Mouse (Mus musculus) ZHBTc4 (cell line): ENCODE results near the gene Majin.

ENCODE experiments used
- DNase-seq: peaks from one replicate; pipeline ENCODE4 v3.0.0-alpha.2; 2011; ENCODE audit warnings: low read depth, low spot score

The Majin gene

DNA sequence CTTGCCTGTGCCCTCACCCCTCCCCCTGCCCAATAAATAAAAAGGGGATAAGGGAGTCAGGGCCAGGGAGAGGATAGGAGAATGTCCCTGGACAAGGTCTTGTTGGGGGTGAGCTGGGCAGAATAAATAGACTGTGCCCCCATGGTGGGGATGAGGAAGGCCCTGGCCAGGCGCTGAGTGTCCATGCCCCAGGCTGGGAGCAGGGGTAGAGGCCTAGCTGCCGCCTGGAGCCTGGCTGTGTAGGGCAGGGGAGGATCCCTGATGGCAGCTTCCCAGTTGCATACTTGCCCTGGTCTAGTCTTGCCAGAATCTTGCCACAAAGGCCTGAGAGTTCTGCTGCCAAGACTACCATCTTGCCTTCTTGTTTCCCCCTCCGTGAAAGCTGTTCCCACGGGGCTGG lies 43.7 kb downstream of the Majin start:
- DNase-seq, result no peak

DNA sequence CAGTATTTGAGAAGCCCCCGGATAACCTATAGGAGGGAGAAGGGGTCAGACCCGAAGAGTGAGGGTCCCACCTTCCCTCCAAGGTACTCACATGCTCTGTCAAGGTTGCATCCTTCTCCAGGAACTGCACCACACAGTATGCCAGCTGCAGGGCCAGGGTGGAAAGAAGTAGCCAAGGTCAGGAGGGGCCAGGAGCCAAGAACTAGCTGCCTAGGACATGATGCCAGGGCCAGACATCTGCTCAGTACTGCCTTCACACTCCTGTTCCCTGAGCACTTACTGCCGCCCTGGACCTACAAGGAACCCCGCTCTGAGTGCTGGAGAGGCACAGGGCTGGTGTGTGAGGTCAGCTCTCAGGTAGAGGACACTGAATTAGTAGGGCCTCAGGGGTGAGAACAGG lies 46.2 kb downstream of the Majin start:
- no peak for DNase-seq

DNA sequence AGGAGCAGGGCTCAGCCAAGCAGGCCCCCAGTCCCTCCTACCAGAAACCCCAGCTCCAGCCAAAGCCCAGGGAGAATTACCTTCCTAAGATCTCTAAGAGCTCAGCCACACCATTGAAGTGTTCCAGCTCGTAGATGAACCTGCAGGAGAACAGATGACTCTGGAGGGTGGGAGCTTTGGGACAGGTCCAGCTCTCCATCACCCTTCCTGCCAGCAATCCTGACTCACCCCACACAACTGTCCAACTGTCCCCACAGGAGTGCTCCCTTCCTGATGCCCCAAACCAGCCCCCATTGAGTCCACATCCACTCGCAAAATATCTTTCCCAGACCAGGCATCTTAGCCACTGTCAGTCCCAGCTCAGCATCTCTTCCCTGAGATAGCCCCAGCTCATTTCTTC lies 46.8 kb downstream of the Majin start:
- no peak for DNase-seq

DNA sequence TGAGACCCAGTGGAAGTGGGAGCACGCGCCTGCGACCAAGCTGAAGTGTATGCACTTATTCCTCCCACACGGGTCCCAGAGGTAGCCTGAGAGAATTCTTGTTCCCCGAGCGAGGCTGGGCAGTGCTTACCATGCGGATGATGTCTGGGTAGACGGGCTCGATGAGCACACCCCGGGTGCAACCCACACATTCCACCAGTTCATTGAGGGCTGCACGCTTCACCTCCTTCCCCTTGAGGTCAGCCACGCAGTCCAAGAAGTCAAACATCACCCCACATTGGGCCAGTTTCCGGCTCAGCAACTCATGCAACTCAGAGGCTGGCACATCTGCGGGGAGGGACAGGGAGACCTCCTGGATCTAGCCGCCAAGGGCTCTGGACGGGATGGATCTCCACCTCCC lies 49.5 kb downstream of the Majin start:
- no peak for DNase-seq

DNA sequence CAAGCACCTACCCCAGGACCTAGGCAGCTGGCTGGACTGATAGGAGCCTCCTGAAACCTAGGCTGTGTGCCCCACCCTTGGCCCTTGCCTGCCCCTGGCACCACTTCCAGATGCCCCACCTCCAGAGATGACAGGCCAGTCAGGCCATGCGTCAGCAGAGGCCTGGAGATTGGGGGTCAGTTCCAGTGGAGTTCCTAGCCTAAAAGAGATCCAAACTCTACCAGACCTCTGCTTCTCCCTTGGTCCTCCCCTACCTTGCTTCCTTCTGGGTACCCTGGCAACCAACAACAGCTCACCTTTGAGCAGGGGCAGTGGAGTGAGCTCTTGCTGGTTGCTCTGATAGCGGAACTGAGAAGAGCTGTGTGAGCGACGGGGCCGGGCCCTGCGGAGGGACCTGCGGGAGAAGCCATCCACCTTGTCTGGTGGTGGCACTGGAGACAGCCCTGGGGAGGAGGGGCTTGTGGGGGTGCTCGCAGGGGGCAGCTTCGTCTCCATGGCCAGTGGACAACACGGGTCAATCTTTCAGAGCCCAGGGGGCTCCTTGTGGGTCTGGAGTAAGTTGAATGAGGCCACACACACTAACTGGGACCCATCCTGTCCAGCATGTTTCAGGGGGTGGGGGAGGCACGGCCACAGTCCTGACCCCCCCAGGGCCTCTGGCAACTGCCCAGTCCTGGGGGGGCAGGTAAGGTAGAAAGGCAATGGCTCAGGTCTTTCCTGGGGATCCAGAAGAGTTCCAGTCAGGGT lies 50.3 kb downstream of the Majin start:
- DNase-seq, result no peak

DNA sequence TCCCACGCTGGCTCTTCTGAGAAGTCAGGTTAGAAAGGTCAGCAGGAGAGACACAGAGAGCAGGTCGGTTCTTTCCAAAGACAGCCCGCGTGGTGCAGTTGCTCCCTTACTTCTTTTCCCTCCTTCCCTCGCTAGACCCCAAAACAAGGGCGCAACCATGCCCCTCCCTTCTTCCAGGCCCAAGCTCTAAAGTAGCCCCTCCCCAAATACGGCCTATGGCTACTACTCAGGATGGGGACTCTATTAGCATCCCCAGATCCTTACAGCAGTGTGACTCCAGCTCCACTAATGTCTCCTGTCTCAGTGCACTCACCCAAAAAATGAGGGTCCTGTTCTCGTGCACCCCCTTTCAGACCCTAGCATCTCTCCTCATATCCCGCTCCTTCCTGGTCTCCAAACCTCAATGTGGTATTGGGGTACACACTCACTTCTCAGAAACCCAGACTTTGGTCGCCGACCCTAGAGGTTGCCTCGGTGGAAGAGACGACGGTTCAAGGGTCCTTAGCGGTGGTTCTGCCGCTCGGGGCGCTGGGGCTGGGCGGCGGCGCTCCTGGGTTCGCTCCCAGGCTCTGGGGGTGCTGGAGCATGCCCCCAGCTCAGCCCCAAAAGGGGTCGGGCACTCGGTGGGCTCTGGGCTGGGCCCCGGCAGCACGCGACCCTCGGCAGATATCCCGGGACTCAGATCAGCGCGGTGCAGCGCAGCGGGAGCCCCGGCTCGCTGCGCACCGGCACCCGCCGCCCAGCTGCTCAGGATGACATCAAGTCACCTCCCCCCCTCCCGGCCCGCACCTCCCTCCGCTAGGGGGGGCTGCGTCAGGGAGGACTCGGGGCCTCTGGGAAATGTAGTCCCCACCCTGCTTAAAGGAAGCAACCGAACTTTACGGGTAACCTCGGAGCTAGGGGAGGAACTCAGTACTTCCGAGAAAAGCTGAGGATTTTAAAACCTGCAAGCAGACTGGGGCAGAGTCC lies 51.2 kb downstream of the Majin start, which contains the start of gene Ppp2r5b:
Gene Ppp2r5b, minus strand, starts transcription at position 789 of the 969 bp plus-strand sequence.
- peak; percentile 94 for DNase-seq

DNA sequence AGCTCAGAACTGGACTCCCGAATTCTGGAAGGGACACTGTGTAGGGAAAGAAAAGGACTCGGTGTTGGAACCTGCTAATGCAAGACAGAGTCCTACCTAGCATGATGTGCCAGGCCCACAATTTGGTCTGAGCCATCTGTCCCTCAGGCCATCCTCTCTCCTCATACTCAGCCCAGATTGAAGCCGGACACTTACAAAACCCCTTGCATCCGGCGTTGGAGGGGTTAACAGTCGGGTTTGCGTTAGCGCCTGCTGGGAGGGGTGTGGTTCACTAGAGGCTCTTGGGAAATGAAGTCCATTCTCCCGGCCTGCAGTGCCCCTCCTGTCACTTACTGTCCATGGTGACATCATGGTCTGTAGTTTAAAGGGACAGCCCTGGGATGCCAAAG lies 51.9 kb downstream of the Majin start:
- peak; percentile 90 for DNase-seq

DNA sequence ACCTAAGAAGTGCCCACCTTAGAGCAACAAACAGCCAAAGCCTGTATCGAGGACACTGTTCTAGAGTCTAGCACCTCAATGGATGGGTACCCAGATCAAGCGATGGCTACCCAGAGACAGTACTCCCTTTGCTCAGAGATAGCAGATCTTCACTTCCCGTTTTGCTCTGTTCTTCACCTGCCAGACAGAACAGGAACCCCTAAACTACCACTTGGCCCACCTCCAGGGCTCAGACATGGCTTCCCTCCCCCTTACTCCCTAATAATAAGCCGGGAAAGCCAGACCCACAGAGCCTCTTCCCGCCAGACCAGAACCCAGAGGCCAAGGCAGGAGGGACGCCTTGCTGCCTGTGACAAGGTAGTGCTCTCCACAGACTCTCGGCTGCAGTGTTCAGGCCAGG lies 52.7 kb downstream of the Majin start:
- DNase-seq, result no peak

DNA sequence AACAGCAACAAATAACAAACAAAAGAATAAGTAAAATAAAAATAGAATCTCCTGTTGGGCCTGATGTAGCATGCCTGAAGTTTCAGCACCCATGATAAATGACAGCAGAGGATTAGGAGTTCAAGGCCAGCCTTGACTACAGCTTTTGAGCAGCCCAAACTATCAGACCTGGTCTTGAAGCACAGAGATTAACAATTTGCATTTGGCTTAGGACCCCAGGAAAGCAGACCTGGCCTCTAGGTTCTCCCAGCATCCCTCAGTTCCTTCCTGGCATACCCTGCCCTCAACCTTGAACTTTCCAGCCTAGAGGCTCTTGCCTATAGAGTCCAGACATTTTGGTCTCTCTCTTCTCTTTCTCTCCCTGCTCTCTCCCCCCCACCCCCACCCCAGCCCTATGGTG lies 54.6 kb downstream of the Majin start:
- no peak for DNase-seq

DNA sequence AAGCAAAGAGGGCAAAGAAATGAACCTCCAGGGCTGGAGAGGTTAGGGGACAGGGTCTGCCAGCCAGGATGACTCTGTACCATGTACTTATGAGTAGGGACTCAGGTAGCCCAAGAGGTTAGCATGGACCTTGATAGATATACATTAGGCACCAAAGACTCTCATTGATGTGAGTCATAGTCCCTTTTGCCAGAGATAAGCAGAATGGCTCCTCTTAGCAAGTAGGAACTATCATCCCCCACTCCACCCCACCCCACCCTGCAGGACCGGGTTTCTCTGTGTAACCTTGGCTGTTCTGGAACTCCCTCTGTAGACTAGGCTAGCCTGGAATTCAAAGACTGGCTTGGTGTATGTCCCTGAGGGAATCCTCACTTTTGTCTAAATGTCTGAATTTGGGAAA lies 55.9 kb downstream of the Majin start:
- DNase-seq, result no peak

DNA sequence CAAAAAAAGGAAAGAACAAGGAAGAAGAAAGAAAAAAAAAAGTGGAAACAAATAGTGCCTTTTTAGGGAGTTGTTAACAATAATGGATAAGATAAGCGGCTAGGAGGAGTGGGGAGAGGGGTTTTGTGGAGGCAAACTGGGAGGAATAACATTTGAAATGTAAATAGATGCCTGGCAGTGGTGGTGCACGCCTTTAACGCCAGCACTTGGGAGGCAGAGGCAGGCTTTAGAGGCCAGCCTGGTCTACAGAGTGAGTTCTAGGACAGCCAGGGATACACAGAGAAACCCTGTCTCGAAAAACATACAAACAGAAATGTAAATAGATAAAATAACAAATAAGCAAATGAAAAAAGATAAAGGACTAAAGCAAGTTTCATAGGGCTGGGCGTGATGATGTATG lies 56.5 kb downstream of the Majin start:
- peak; percentile 44 for DNase-seq

DNA sequence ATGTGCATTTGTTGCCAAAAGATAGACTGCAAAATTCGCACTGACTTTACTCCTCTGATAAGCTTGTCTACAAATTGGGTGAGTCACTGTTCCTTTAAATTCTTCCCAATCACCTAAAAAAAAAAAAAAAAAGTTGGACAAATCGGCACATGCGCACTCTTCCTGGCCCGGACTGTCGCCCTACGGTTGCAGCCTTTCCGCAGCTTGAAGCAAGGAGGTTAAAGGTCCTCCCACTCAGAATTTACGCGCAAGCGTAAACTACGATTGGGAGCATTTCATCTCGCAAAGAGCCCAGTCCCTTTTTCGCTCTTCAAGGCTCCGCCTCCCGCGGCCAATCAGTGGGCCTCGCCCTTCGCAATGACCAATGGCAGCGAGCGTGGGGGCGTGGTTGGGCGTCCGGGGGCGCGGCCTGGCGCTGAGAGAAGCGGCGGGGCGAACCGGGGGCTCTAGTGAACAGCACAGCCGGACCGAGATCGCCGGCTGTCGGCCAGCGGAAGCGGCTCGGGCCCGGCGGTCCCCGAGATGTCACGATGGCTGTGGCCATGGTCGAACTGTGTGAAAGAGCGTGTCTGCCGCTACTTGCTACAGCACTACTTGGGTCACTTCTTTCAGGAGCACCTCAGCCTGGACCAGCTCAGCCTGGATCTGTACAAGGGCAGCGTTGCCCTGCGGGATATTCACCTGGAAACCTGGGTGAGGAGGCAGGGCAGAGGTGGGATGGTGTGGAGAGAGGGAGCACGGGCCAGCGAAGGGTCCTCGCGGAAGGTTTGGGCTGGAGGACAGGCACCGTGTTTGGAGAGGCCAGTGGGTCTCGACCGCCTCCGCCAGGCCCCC lies 57.3 kb downstream of the Majin start, which contains the start of gene Atg2a:
Gene Atg2a, plus strand, starts transcription at position 395 of the 834 bp plus-strand sequence.
- DNase-seq, result peak; percentile 100

DNA sequence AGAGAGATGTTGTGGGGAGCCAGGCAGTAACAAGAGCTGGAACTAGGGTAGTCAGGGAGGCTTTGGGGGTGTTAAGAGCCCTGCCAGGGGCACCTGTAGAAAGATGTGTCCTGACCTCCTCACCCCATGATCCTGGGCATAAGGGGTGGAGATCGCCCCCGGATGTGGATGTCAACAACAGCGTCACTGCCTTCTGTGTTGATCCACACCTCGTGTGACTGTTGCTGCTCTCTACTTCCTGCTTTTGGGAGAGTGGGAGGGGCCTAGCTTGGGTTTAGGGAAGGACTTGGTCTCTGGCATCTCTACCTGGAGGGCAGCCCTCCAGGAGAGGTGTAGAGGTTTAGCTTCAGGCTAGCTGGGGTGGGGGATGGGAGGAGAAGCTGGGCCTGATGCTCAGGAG lies 58.1 kb downstream of the Majin start:
- peak; percentile 89 for DNase-seq

DNA sequence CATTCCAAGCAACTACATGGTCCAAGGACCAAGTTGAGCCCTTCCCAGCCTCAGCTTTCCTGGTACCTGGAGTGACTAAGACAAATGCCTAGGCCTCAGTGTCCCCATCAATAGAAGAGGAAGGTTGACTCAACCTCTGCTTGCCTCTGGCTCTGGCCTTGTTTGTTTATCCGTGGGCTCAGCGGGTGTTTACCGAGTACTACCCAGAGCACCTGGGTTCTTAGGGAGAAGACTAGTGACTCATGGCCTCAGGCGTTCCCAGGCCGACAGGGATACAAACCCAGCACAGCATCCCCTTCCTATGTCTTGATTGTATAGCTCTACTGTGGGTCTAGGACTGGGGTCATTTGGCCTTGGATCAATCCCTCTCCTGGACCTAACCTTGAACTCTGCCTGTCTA lies 59.0 kb downstream of the Majin start:
- DNase-seq, result no peak

DNA sequence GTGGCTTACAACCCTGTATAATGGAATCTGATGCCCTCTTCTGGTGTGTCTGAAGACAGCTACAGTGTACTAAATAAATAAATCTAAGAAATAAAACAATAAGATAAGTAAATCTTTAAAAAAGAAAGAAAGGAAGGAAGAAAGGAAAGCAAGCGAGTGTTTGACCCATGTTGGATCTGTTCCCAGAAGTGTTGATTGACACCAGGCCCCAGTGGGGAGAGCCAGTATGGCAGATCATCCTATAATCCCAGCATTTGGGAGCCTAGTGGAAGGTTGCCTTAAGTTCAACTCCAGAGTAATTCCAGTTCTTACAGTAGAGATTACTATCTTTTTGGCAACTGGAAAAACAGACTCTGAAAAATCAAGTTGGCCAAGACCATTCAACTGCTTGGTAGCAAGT lies 61.6 kb downstream of the Majin start:
- no peak for DNase-seq

DNA sequence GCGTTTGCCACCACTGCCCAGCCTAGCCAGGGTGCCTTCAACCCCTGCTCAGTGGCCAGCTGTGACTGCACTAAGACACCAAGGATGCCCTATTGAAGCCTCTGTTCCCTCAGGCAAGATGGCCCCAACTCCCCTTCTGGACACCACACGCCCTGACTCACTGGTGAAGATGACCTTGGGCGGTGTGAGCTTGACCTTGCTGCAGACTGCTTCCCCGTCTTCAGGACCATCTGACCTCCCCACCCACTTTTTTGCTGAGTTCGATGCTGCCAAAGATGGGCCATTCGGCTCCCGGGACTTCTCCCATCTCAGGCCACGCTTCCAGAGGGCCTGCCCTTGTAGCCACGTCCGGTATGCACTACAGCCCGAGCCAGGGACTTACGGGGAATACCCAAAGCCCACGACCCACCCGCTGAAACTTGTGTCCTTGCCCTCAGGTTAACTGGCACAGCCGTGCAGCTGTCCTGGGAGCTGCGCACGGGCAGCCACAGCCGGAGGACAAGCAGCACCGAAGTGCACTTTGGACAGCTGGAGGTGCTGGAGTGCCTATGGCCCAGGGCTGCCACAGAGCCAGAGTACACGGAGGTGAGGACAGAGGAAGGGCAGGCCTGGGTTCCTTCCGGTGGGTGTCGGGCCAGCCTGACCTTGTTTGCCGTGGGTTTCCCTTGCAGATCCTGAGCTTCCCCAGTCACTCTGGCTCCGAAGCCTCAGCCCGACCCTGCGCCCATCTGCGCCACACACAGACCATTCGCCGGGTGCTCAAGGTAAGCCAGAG lies 63.5 kb downstream of the Majin start:
- peak; percentile 74 for DNase-seq

DNA sequence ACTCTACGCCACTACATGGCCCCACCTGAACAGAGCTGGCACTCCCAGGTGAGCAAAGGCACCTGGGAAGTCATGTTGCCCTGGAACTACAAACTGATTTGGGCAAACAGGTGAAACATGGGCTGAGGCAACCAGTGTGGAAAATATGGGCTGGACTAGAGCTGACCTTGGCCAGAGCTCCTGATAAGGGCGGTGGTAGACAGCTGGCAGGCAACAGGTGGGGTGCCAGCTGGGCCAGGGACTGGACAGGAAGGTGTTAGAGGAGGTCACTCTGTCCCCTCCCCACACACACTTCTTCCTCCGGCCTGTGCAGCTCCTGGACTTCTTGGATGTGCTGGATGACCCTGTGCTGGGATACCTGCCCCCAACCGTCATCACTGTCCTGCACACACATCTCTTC lies 68.8 kb downstream of the Majin start:
- DNase-seq, result no peak

DNA sequence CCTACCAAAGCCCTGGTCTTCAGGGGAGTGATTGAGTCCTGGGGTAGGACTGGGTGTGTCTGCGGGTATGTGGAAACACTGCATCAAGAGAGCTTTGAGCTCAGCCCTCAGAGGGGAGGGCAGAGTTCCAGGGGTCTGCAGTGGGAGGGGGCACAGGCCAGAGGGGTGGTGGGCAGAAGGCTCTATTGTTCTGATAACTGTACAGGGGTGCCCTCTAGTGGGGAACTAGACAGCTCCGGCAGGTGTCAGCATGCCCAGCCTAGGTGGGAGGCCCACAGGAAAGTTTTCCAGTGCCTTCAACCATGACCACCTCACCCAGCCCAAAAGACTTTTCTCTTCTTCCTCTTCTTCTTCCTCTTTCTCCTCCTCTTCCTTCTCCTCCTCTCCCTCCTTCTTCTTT lies 76.2 kb downstream of the Majin start:
- DNase-seq, result no peak

DNA sequence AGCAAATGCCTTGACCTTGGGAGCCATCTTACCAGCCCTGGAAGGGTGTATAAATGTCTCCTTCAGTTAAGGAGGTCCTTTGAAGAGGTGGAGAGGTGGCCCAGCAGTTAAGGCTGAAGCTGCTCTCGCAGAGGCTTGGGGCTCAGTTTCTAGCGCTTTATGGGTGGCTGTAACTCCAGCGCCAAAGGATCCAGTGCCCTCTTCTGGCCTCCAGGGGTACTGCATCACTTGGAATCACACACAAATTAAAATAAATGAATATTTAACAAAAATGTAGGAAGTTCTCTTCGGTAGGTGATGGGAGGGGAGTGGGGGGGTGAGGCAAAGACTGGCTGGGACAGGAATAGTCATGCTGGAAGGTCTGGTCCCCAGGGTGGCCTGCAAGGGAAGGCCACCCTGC lies 76.8 kb downstream of the Majin start:
- no peak for DNase-seq

DNA sequence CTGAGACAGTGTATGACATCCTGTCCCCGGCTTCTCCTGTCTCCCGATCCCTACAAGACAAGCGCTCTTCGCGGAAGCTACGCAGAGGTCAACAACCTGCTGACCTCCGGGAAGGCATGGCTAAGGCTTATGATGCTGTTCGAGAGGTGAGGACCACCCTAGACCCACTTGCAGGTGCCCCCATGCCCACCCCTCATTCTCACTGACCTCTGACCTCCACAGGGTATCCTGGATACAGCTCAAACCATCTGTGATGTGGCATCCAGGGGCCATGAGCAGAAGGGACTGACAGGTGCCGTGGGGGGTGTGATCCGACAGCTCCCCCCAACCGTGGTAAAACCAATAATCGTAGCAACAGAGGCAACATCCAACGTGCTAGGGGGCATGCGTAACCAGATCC lies 77.2 kb downstream of the Majin start:
- DNase-seq, result no peak

DNA sequence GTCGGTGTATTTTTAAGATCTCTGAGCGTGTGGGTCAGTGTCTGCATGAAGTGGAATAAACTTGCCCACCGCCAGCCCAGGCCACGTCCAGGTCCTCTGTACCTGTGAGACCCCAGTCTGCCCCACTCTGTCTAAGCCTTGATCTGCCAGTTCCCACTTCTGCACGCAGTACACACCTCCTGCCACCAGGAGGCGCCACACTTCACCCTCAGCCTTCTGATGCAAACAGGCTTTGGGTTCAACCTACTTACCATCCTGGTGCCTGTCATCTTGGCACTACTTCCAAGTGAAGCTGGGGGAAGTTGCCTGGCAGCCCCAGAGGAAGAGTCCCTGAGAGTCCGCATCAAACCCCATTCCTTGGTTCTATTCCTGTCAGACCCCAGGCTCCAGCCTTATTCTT lies 78.0 kb downstream of the Majin start:
- DNase-seq, result peak; percentile 89
